Mouse (Mus musculus): Measurements from ENCODE around the gene Rgs7bp.

DNA sequence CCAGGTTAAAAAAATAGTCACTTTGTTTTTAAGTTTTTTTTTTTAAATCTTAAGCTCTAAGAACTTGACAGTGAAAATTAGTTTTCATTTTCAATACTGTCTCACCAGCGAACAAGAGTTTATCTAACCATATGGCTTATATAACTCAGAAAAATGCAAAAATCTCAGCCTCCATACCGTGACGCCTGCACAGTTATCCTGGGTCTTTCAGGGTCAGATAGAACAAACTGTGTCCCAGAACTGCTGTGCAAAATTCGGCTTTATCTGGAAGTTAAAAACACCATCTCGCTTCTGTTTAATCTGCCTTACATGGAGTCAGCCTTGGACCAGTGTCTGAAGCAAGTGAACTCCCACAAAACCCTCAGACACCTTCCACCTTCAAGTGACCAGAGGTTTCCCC lies 70.7 kb downstream of the Rgs7bp start:
- no peak for TF ChIP-seq CTCF (IDR thresholded peaks at IDR 0.05; ENCODE audit: extremely low read depth, insufficient read depth, low read length)
- no peak for TF ChIP-seq POLR2A (IDR thresholded peaks at IDR 0.05; ENCODE audit: extremely low read depth, insufficient read depth, low read length)
